12 mouse cellular contexts compared by ENCODE assay signal in genomic region chr17:78023507-78024355, GRCm38 (mm10).
DNase-seq lines count a peak whose midpoint lies in the region; ATAC-seq and TF ChIP-seq lines count a peak whose summit lies in the region.
"Had no signal": no experiment of that assay in that cellular context is flagged by ENCODE, and none has a peak within 500 bp of the region (broad histone marks: within the 10 kb centered on the region; RNA-seq: fewer than 3 reads in every experiment).

No protein-coding gene starts in this region.

- DNase-seq in kidney, postnatal 10 days = peak; percentile 8
- DNase-seq in kidney, adult 9 months = no peak
- DNase-seq in brain, embryonic 14.5 days (ENCODE audit: low read depth) = peak; percentile 34
- peak; percentile 74 for DNase-seq in embryo, embryonic 10 days (ENCODE audit: low spot score)
- DNase-seq in hindlimb bud, embryonic 11.5 days (ENCODE audit: extremely low spot score, low read depth, low spot score) = peak; percentile 56
- DNase-seq in urinary bladder, adult 2 months (ENCODE audit: low spot score) = no peak
- DNase-seq in adrenal gland, postnatal 4 days (ENCODE audit: low spot score in 2 of 2) = no peak
- DNase-seq: adrenal gland, postnatal 36 days; cerebellum, adult 9-11 months; heart, adult 2 months; thymus, postnatal 36 days had no signal

- TF ChIP-seq POLR2A in brain, embryonic 14.5 days (IDR thresholded peaks at IDR 0.05; ENCODE audit: borderline replicate concordance, extremely low read depth, insufficient read depth, insufficient read length, poor library complexity, severe bottlenecking) = no peak

- no peak for ATAC-seq in activated CD4-positive, CD25-positive, alpha-beta regulatory T cell, adult 4 months

- no peak for TF ChIP-seq CTCF in brain, embryonic 14.5 days (IDR thresholded peaks at IDR 0.05; ENCODE audit: borderline replicate concordance, extremely low read depth, insufficient read depth, insufficient read length)

Comparison
In these comparisons a context has a peak if more than half of its experiments do, and no peak if none do; other contexts are left out.
1. DNase-seq: peak in kidney, postnatal 10 days (single experiment), brain, embryonic 14.5 days (single experiment), embryo, embryonic 10 days (single experiment) and hindlimb bud, embryonic 11.5 days (single experiment); none in kidney, adult 9 months (single experiment), urinary bladder, adult 2 months (single experiment) and adrenal gland, postnatal 4 days (0 of 2).